Mouse (Mus musculus): ENCODE measurements around the gene Zfp385b.

The Zfp385b gene

DNA sequence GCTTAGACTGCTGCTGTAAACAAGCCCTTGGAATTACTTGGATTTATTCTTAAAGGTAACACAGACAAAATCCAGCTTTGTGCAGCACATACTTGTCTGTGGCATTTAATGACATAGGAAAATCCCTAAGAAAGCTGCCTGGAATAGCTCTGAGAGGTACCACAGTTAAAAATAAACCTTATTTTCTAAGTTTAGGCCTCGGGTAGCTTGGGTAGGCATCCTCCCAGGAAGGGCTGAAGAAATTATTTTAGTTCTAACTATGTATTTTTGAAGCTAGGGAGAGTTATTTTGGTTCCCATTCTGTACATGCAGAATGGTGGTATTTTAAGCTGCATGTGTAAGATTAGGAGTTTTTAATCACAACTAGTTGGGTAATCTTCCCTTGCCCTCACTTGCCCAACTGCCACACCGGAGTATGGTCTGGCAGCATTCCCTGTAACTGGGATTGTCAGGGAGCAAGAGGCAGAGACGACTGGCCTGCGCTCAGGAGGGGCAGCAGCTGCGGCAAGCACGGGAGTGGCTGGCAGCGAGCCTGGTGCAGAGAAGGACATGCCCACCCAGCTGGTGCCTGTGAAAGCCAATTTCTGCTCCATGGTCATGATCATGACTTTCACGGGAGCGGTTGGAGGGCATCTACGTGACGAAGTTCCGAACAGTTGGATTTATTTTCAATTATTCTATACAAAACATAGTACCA, 230.1 kb downstream of the Zfp385b start:
- DNase-seq (ENCODE audit: low spot score in 2 of 2): peak in 1 of 2 experiments; percentile 19

DNA sequence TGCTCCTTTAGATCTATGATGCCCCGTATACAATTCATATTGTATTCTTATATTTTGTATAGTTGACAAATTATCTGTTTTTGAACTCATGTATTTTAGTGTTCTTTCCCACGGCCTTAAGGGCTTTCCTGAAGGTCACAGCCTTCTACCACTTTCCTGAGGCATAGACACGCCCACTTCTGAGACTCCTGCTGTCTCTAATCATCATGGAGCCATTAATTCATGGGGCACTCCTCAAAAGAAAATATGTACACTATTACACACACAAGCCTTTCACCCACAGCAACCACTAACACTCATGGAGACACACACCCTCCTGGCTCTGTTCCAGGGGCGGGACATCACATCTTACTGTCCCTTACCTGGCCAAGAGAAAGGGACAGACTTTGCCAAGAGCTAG, 232.1 kb downstream of the Zfp385b start:
- DNase-seq (ENCODE audit: low spot score in 2 of 2): no peak

DNA sequence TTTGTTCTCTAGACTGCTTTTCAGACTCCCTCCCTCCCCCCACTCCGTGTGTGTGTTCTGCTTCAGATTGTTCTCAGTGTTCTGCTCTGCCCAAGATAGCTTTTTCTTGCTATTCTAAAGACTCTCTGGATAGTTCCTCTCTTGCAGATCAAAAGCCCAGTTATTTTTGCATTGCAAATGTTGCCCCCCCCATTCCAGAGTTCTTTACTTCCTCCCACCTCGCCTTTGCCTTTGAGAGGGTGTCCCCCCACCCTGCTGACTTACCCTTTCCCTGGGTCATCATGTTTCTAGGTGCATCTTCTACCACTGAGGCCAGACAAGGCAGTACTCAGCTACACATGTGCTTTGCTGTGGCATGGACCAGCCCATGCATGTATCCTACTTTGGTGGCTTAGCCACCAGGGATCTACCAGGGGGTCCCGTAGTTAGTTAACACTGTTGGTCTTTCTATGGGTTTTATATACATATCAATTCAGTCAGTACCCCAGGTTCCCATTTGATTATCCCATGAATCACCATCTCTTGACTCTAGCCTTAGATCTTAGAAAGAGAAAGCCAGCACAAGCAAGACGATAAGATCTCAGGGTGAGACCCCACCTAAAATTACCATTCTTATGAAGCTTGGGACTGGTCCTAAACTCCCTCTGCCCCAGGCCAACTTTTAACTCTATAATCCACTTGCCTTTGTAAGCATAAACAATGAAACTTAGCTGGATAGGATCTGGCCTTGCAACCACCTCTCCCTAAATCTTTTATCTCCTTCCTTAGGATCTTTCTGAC, 232.7 kb downstream of the Zfp385b start:
- no peak for DNase-seq (ENCODE audit: low spot score in 2 of 2)

DNA sequence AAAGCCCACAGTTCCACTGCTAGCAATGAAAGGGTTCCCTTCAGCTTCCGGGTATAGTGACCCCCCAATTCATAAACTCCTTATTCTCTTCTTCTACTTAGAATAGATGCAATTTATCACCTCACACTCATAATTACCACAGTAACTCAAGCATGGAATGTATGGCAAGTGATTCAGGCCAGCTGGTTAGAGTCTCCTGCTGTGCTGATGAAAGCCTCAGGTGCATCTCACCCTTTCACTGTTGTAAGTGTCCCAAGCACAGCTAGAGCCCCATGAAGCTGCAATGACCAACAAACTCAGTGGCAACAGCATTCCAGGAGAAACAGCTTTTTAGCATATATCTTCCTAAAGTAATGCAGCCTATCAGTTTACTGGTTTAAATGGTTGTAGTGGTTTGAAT, 235.9 kb downstream of the Zfp385b start:
- DNase-seq (ENCODE audit: low spot score in 2 of 2): no peak

DNA sequence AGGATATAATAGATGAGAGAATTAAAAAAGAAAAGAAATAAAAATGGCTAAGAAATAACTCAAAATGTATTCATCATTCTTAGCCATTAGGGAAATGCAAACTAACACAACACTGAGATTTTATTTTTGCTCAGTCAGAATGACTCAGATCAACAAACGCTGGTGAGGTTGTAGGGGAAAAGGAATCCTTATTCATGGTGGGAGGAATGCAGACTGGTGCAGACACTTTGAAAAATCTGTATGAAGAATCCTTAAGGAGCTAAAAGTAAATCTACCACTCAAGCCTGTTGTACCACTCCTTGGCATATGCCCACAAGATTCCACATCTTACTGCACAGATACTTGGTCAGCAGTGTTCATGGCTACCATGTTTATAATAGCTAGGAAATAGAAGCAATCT, 242.9 kb downstream of the Zfp385b start:
- DNase-seq (ENCODE audit: low spot score in 2 of 2): no peak

DNA sequence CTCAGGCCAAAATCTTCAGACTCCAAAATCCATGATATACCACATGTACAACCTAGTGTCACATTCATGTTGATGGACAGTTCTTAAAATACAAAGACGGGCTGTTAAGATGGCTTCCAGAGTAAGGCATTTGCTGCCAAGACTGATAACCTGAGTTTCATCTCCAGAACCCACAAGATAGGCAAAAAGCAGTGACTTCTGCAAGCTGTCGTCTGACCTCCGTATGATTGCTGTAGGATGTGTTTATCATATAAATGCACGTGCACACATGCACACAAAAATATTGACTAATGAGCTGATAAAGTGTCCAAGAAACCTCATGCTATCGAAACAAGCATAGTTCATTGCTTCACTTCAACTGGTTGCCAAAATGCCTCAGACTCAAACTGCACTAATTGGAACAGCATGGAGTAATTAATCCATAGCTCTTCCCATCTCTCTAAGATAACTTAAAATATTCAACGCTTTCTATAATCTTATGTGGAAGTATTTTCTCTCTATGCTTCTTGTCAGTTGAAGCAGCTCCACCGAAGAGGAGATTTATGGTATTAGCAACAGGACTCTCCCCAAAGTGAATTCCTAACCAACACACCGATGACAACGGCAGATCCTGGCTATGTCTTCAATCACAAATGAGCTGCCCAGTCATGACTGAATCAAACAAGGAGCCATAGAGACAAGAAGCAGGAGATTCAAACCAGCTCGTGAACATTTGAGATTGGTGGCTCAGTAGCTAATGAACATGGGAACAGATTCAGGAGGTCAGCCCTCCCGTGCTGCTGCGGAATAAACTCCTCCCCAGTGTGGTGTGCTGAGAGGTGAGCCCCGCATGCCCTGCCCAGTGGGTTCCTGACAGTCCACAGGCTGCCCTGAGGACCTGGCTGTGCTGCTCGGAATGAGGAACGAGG, 251.7 kb downstream of the Zfp385b start:
- DNase-seq (ENCODE audit: low spot score in 2 of 2): no peak

DNA sequence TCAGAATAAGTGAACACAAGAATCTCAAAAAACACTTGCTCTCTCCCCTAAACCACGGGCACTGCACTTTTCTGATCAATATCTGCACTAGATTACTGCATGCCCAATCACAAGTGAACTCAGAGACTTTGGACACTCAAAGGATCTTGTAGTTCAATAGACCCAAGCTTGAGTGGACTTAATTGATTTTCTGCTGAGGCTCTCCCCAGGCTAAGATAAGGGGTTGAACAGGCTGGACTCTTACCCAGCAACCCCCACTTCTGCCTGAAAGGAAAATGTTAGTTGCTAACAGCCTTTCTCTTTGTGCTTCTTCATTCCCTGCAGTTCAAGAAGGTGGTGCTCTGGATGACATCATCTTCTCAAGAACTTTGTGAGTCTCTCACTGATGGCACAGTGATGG, 255.7 kb downstream of the Zfp385b start:
- no peak for DNase-seq (ENCODE audit: low spot score in 2 of 2)

DNA sequence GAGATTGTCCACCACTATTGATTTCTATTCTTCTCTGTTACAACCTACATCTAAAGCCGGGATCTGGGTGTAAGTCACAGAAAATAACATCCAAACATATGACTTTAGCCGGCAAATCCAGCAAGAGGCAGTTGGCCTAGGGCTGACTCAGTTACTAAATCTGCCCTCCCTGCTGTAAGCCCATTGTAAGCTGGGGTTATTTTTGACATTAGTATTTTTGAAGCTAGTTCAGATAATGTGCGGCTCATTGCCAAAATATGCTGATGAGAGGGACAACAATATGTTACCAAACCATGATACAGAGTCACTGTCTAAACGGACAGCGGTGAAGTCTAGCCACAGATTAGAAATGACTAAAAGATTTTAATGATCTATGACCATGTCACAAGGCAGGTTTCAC, 257.5 kb downstream of the Zfp385b start:
- no peak for DNase-seq (ENCODE audit: low spot score in 2 of 2)

DNA sequence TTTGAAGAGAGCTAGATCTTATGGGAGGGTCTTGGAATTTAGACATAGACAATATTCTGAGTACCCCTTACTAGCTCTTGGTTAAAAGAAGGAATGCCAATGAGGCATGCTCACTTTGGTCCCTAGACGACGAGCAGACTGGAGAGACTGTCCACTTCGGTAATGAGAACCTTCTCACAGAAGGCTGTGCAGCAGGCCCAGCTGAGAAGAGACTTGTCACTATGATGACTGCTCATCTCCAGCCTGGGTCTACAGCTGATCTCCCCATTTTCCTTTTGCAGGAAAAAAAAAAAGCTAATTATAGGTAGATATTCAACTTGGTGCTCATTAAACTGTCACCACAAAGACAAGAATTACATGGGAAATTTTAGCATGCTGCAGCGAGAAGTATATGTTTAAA, 262.5 kb downstream of the Zfp385b start:
- no peak for DNase-seq (ENCODE audit: low spot score in 2 of 2)

DNA sequence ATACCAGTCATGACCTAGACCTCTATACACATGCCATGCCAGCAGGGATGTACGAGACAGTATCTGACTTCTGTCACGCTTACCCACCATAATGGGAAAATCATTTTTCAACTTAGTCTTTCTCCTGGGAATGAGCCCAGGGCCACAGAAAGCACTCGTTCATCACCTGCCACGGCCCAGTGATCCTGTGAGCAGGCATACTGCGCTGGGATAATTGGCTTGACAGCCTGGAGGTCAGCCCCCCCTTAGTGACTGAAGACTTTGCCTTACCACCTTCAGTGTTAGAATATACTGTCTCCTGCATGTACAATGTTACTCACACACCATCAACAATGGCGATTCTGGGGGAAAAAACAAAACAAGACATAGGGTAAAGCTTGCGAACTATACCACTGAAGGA, 263.5 kb downstream of the Zfp385b start:
- no peak for DNase-seq (ENCODE audit: low spot score in 2 of 2)

DNA sequence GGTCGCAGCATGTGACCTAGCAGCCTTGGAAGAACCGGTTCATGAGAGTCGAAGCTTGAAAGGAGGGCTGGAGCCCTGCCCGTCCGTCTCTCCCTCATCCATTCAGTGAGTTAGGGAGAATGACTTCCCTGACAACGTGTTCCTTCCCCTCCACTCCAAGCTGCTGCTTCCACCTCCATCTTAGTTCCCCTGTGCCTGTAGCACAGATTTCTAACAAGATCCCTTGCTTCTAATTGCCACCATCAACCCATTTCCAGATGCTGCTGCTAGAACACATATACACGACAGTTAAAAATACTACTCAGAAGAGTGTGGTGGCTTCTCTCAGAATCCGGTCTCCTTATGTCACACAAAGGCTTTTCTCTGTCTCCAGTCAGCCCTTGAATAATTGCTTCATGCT, 266.8 kb downstream of the Zfp385b start:
- DNase-seq (ENCODE audit: low spot score in 2 of 2): no peak

DNA sequence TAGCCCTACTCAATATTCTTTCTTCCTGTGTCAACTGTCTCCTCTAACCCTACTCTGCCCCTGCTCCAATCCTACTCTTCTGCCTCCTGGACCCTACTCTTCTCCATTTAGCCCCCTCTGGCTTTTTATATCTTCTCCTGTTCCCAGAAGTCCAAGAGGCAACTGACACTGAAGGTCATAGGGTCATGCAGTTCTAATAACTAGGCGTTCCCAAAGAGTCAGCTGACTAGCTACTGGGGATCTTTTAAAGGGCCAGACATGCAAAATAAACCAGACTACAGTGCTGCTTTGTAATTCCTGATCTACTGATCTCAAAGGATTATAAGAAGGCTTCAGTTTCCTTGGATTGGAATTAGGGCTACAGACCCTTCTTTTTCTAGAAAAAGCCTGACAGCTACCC, 276.1 kb downstream of the Zfp385b start:
- DNase-seq (ENCODE audit: low spot score in 2 of 2): no peak

DNA sequence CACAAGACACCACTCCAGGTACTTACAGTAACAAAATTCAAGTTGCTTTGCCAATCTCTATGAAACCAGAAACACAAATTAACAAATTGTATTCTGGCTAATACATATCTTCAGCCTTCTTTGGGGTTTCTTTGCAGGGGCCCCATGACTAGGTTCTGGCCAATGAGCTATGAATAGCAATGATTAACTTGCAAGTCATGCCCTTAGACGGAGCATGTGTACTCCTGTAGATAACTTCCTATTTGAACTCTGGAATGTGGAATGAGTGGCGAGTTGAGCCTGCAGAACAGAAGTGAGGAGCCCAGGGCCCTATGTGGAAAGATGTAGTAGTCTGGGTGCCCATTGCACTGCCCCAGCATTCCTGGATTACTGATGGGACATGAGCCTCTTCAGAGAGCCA, 276.8 kb downstream of the Zfp385b start:
- DNase-seq (ENCODE audit: low spot score in 2 of 2): no peak

DNA sequence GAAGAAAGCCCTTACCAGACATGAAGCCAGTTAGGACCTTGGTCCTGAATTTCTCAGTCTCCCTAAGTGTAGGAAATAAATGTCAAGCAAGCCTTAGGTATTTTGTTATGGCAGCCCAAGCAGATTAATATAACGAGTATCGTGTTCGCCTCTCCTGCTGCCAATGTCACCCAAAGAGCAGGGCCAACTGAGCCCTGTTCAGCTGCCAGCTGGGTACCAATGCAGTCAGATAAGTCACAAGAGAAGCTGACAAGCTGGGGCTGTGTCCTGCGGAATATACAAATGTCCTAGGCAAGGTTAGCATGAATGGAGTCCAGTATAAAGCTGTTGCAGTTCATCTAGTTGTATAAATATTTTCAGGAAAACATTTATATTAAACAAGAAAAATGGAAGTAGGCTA, 277.8 kb downstream of the Zfp385b start:
- no peak for DNase-seq (ENCODE audit: low spot score in 2 of 2)

DNA sequence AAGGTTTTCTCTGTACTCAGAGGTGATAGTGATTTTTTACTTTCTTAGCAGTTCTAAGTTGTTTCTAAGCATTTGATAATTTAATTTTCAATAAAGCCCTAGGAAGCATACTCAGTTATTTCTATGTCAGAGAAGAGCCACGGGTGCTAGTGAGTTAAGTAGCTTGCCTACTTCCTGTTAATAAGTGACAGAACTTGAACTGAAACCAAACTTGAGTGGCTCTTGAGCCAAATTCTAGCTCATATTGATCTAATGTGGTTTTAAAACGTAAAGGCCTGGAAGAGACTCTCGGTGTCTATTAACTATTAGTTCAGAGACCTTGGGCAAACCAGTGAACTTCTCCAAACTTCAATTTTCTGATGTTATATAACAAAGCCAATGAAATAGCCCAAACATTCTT, 278.6 kb downstream of the Zfp385b start:
- DNase-seq (ENCODE audit: low spot score in 2 of 2): no peak

DNA sequence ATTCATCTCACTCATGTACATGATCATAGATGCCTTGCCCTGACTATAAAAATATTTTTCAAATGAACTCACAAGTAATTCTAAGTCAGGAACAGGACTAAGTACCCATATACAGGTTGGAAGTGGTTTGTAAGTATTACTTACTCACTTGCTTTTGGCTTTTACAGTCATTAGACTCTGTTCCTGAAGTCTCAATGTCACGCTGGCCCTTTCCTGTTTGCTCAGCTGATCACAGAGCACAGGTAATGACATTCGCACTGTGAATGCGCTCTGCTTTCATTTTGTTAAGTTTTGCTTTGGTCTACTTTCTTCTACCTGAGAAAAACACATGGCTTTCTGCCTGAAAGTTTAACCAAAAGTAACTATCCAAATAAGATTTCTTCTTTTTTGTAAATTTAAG, 282.9 kb downstream of the Zfp385b start:
- DNase-seq (ENCODE audit: low spot score in 2 of 2): no peak

DNA sequence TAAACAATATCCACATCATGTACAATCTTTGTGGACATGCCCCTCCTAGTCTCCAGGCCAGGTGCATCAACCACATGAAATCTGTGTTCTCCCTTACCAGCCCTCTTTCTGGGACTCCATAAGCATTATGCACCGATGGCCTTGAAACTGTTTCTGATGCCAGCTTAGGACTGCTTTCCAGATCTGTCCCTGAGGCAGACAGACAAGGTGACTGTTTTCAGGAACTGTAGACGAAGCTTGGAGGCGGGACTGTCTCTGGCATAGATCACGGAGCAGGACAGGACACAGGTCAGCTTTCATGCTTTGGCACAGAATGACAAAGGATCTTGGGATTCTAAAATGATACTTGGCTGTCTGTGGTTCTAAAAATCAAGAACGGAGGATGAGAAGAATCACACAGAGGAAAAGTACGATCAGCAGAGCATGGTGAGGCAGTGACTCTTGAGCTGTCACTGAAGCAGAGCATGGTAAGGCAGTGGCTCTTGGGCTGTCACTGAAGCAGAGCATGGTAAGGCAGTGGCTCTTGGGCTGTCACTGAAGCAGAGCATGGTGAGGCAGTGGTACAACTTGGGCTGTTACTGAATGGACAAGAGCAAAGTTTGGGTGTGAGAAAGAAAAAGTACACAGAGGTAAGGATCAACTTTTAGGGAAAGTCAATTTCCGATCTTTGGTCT, 291.2 kb downstream of the Zfp385b start:
- DNase-seq (ENCODE audit: low spot score in 2 of 2): no peak

DNA sequence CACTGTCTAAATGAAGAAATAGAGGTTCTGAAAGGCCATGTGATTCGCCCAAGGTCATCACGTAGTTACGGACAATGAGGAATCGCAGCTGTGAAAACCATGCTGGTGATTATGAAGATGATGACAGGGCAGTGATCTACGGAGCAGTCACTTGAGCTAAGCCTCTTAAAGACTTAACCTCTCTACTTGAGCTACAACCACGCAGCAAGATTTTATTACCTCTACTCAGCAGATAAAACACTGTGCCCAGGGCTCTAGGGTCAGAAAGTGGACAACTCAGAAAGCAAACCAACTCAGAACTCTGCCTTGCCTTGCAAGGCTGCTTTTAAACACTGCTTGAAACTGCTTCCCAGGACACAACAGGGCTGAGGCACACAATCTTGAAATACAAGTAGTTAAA, 291.8 kb downstream of the Zfp385b start:
- DNase-seq (ENCODE audit: low spot score in 2 of 2): no peak

DNA sequence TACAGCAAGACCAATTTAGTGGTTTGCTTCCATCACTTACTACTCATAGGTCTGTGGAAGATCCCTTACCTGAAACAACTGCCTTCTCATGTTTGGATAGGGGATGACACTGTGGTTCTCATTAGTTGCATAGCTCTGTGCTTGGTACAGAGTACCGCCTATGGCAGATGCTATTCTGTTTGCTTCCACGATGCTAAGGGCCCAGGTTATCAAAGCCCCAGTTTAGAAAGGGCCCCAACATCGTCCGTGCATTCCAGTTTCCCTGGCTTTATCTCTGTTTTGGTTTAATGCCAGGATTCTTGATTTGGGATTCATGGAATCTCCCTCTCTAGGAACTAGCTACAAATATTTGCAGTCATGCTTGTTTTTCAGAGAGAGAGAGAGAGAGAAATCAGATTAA, 292.6 kb downstream of the Zfp385b start:
- no peak for DNase-seq (ENCODE audit: low spot score in 2 of 2)

DNA sequence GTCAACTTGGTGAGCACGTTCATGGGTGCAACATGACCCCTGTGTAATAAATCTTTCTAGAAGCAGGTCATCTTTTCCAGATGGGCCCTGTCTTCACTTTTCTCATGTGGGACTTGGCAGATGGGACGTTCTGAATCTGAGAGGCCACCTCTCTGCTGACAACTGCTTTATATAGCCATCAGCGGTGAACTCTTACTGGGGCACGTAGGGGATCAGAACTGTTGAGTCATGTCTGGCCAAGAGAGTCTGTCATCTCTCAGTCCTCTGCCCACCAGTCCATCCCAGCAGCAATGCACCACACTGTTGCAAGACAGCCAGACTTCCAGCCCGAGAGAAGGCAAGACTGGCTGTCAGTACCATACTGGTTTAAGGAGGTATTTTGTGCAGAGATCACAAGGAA, 293.1 kb downstream of the Zfp385b start:
- no peak for DNase-seq (ENCODE audit: low spot score in 2 of 2)

DNA sequence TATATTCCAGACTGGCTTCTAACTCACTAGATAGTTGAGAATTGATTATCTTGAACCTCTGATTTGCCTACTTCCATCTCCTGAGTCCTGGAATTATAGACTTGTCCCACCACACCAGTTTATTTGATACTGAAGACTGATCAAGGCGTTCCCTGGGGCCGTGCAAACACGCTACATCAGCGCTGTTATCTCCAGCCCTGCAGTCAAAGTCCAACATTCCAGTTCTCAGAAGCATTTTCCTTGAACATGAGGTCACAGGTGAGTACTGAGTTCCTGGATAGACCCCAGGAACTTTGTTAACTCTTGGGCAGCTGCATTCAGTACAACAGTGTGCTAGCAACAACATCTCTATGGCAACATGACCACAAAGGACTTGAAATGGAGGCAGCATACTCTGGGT, 297.2 kb downstream of the Zfp385b start:
- no peak for DNase-seq (ENCODE audit: low spot score in 2 of 2)

DNA sequence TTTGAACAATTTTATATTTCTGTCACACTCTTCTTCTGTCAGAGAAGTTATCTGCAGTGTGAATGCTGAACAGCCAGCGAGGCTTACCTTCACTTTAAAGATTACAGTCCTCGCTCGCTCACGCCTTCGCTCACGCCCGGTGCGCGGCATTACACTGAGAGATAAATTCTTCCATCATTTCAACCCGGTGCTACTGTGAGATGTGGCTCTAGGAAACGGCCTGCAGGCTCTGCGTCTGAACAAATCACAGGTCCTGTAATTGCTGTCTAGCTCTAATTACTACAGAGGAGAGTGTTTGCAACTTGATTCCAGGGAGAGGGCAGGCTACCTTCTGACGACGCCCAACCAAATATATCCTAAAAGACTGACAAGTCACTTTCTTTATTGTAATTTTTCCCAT, 300.1 kb downstream of the Zfp385b start:
- no peak for DNase-seq (ENCODE audit: low spot score in 2 of 2)

All from frontal cortex, postnatal 25 days (tissue).